Mouse (Mus musculus): ENCODE measurements around the gene Uvrag. TPM values are rescaled to one million over a fixed set of nuclear protein-coding genes. Genes with fewer than 3 reads are reported as not detected.
"Not testable (repeated sequence)": the region's sequence is repeated elsewhere in the genome, so short reads cannot be mapped to it uniquely, and the experiment has no call there.

Uvrag gene
- total RNA-seq, 2 experiments from 2014 or later = 9.1 to 10.8 TPM

GRCm38 (mm10) chr7:98974590-98974989 lies 166.4 kb downstream of the Uvrag start:
- no peak for DNase-seq

DNA sequence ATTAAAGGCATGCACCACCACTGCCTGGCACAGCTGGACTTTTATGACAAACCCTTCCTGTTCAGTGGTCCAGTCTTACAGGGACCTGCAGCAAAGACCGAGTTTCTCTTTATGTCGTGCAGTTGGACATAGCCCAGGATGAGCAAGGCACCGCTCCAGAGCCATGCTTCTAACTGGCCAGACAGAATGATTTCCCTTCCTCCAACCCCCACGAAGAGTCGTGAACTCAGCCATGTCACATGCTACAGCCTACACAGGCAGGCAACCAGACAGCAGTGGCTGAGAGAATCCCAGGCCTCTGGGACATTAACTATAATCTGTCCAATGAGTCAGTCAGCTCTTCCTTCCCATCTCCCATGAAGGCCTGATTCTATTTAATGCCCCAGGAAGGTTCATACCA lies 170.2 kb downstream of the Uvrag start:
- DNase-seq = no peak

DNA sequence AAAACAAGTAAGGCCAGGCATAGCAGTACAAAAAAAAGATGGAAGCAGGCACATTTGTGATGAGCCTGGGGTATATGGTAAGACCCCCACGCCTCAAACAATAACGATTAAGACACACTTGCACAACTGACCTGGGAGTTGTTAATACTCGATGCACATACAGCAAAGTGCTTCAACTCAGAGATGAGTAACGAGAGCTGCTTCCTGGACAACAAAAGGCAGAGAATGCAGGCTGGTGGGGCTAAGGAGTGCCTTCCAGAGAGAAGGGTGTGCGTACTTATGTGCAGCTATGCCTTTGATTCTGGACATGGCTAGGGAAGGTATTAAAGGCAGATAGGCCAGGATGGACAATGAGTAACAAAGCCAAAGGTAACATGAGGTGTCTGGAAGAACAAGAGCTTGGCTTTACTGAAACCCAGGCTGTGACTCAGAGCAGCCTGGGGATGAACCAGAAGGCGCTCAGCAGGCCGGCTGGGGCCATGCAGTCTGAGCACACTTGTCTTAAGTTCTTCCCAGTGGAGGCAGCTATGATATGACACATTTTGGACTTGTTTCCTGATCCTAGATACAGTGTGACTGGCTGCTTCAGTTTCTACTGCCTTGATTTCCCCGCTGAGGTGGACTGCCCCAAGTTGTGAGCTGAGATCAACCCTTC lies 172.1 kb downstream of the Uvrag start:
- no peak for DNase-seq

DNA sequence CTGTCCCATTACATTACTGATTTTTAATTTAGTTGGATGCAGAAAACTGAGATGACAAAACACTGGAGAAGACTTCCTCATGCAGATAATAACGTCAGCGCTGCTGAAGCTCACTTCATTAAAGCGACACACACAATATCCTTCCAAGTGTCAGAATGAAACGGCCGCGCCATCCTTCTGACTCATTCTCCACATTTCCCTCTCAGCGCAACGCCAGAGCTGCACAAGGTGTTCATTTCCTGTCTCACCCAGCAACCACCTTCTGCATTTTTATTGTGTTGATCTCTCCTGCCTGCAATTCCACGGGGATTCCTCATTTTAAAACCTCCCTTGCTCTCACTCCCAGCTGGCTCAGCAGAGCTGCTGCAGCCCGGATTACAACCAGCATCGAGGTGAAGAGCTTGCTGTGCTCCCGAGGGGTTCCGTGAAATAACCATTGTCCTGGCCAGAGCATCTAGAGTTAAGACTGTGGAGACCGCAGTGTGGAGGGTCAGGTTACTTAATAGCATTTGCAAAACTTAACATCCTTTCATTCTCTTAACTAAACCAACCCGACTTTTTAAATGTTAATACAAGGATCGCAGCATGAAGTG lies 172.8 kb downstream of the Uvrag start:
- no peak for DNase-seq

- no peak for DNase-seq
These were observed 173.3 kb downstream of the Uvrag start for GRCm38 (mm10) chr7:98967672-98968071.

GRCm38 (mm10) chr7:98963581-98963980 lies 177.4 kb downstream of the Uvrag start:
- DNase-seq = not testable (repeated sequence)

DNA sequence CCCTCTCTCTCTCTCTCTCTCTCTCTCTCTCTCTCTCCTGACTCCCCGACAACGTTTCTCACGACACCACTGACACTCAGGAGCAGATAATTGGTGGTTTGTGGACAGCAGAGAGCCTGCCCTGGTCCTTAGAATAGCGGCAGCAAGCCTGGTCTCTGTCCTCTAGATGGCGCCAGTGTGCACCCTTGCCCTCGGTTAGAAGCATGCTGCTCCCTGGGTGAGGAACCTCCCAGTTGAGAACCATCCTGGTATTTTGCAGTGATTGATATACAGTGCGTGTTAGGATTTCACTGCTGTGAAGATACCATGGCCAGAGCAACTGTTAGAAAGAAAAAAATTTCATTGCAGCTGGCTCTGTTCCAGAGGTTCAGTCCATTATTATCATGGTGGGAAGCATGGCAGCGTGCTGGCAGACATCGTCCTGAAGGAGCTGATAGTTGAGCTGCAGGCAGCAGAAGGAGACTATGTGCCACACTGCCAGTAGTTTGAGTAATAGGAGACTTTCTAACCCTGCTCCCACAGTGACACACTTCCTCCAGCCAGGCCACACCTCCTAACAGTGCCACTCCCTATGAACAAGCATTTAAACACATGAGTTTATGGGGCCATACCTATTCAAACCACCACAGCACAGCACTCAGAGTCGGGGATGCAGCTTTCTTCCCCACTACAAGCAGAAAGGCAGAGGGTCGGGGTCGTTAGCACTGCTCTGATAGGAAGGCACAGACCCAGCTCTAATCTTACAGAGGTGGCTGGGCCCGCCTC lies 178.2 kb downstream of the Uvrag start:
- DNase-seq = peak; percentile 29

DNA sequence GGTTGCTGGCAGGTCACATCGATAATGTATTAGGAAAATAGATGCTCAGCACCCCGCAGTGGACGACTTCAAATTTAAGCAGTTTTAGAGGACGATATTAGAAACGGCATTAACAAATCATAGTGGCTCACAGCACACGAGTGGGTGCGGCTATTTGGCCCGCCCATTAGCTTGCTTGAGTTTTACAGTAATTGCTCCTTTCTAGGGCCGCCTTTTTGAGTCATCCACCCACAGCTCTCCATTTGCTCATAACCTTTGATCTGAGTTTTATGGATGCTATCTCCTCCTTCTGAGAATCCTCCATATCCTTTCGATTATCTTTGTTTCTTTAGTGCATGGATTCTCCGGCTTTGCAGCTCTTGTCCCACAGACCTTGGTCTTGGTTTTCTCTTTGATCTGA lies 178.9 kb downstream of the Uvrag start:
- DNase-seq = no peak

DNA sequence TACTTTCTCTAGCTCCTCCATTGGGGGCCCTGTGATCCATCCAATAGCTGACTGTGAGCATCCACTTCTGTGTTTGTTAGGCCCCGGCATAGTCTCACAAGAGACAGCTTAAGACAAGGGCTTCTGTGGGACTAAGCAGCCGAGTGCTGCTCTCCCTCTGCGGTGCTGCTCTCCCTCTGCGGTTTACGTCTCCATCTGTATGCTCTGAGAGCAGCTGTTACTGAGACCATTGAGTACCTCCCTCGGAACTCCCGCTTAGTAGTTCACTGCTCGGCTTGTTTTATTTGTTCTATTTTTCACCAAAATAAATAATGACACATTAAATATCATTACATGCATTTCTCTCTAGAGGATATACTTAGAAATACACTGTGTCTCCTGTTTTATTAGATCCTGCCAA lies 180.7 kb downstream of the Uvrag start:
- DNase-seq = no peak

DNA sequence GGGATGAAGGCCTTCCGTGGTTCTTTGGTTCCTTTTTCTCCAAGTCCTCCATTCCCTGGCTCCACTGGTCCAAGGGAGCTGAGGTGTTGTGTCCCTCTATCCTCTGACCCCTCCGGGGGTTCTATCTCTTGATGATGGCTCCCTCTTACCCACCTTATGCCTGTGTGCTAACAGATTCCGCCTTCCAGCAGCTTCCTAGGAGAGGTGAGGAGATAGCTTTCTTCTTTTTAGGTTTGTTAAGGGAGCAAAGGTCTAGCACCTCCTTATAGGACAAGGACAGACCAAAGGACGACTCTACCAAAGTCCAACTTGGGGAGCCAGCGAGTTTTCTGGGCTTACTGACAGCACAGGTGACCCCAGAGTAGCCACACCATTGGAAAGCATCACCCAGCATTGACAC lies 181.7 kb downstream of the Uvrag start:
- DNase-seq = no peak

- no peak for DNase-seq
These were observed 182.8 kb downstream of the Uvrag start for GRCm38 (mm10) chr7:98958172-98958571.

GRCm38 (mm10) chr7:98957111-98957741 lies 183.7 kb downstream of the Uvrag start:
- DNase-seq = no peak

DNA sequence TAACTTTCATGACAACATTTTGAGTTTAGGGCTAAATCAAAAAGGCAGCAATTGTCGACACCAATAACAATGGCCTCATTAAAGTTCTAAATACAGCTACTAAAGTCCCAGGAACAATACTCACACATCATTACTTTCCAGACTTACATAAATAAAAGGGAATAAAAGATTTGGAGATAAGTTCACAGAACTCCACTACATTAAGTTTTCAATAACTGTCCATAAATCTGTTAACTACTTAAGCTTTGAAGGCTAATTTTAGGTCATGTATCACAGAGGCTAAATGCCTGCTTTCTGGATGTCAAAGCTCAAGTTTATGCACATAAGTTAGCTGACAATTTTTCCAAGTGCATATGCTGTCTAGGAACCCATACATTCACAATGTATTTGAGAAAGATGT lies 184.3 kb downstream of the Uvrag start:
- DNase-seq = no peak

DNA sequence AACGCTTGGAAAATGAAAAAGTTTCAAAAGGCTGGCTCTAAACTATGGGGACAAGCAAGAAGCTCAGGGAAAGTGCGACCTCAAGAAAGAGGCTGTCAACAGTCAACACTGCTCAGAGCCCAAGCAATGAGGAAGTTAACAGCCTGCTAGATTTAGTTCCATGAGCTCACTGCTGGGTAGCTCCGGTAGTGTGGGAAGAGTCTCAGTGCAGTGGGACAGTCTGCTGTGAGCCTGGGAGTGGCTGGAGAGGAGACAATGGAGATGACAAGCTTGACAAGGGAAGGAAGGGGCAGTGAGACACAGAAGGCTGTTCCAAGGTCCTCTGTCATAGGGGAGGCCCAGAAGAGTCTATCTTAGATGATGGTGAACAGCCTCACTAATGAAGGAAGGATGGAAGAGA lies 187.3 kb downstream of the Uvrag start:
- DNase-seq = no peak

DNA sequence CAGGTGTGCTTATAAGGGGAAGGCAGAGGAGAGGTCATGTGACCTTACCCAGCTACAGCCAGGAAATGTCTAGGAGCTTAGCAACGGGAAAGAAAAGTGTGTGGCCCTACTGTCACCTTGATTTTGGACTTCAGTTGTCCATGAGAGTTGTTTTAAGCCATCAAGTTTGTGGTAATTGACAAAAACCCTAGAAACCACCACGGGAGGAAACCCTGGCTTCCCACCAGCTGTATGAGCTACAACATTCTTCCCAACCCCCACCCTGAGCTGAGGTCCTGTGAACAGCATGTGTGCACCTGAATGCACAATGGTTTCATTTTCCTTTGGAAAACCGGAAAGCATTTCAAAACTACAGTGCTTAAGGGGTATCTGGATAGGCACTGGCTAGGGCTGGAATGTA lies 196.0 kb downstream of the Uvrag start:
- DNase-seq = no peak

DNA sequence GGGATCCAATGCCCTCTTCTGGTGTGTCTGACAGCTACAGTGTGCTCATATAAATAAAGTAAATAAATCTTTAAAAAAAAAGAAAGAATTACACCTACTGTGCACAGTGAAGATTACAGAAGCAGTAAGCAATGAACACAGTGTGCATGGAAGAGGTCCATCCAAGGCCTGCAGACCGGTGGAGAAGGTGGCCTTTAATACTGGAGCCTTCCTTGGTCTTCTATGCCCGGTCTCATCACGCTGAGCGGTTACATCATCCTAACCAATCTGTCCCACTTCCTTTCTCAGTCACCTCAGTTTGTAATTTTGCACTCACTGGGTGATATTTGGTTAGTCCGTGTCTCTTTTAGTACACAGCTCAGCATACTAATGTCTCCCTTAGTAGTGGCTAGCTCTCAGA lies 197.3 kb downstream of the Uvrag start:
- no peak for DNase-seq

DNA sequence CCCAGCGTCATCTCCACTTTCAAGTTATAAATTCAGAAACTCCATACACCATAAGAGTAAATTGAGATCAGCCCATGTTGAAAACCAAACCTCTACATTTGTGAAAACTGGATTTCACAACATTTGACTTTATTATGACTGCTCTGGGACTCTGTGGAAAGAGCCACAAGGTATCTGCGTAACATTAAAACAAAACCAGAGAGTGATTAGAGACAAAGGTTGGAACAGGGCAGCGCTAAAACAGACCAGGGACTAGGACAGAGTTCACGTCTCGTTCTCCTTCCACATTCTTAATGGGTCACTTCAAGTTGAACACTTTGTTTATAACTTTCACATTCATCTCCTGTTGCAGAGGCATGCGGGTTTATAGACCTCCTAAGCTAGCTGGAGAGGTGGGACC lies 198.2 kb downstream of the Uvrag start:
- DNase-seq = no peak

DNA sequence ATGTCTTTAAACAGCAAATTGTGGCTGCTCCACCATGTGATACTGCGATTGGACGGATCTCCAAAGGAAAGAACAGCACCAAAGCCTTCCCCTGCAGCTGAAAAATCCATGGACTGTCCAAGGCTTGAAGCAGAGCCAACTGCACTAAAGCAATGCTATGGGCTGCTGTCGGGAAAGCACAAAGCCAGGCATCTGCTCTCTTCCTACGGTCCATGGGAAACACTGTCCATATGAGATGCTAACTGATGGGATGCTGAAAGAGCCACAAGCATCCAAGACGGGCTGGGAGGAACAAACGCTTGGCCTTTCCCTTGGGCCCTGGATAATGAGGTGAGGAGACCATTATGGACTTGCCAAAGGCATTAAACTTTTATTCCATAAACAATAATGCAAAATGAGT lies 201.7 kb downstream of the Uvrag start:
- no peak for DNase-seq

DNA sequence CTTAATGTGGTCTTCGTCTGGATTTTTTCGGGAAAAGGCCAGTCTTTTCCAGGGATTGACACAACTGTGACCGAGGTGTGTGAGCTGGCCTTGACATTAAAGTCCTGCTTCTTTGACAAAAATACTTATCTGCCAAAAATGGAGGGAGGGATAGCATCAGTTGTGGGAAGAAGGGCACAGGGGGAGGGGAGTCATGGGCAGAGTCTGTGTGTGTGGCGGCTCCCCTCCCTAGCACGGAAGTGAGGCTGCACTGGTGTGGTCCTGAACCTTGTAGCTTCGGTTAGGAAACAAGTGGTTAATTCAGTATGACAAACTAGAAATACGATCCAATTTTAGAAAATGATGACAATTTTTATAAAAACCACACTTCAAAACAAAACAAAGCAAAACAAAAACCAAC lies 202.3 kb downstream of the Uvrag start:
- no peak for DNase-seq

- DNase-seq = no peak
These were observed 203.7 kb downstream of the Uvrag start for GRCm38 (mm10) chr7:98937079-98937813.

DNA sequence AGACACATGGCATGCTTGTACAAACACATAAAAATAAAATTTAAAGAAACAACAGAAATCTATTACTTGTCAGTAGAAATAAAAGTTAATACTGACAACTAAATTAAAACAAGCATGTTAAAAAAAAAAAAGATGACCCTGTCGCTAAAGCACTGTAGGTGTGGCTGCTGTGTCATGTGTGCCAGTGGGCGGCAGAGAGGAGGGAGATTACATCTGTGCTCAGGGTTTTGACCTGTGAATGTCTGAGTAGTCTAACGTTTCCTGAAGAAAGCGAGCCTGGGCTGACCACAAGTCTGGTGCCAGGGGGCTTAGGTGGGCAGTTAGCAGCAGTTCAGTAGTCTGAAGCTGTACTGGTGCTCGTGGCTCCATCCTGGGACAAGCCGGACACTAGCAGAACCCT lies 205.2 kb downstream of the Uvrag start:
- DNase-seq = no peak

GRCm38 (mm10) chr7:98935193-98935592 lies 205.7 kb downstream of the Uvrag start:
- DNase-seq = no peak

All from gastrocnemius, postnatal 25 days (tissue).